Mouse (Mus musculus): Measurements from ENCODE around the gene Fcrl6. TPM values are rescaled to one million over a fixed set of nuclear protein-coding genes. Genes with fewer than 3 reads are reported as not detected.
A peak's percentile ranks its signal among the peaks of the same experiment; 100 is the strongest.

The Fcrl6 gene
- polyA plus RNA-seq (2015; fragmentation: Nextera tagmentation; extraction: Ambion mirVana), result not detected in 2 replicates

- Histone ChIP-seq H3K4me3 (replicated peaks; ENCODE audit: low read depth, low read length) (no peak within 1 kb of the TSS), H3K9ac (ENCODE audit: low read depth, low read length) (no peak within 1 kb of the TSS), H3K27me3 (ENCODE audit: insufficient read depth, low read length) (no peaks in the 10 kb centered on the region), H3K4me1 (replicated peaks; ENCODE audit: insufficient read depth, low read length) (no peaks in the 10 kb centered on the region), H3K9me3 (replicated peaks; ENCODE audit: low read length) (no peaks in the 10 kb centered on the region), H3K4me2 (ENCODE audit: low read length) (no peak within 1 kb of the TSS), H3K36me3 (ENCODE audit: insufficient read depth, low read length) (no peaks in the 10 kb centered on the region), H3K27ac (no peak within 1 kb of the TSS)
- WGBS, result 62% methylated on average over 1 of the region's 1 CpGs
- DNase-seq (ENCODE audit: low spot score) (no peak), ATAC-seq (replicated peaks; ENCODE audit: low FRiP score, low read depth) (no peak)
- TF ChIP-seq CTCF (IDR thresholded peaks at IDR 0.05; ENCODE audit: low read depth), result no peak
Measured at GRCm38 (mm10) chr1:172602326-172602725, at the start of gene Fcrl6. Gene Fcrl6, minus strand, starts transcription at chr1:172602551.

- DNase-seq (ENCODE audit: low spot score) (no peak), ATAC-seq (replicated peaks; ENCODE audit: low FRiP score, low read depth) (peak; percentile 31; the same call in 1 of the 2 replicates)
- Histone ChIP-seq H3K4me3 (replicated peaks; ENCODE audit: low read depth, low read length) (no peak overlapping the region), H3K9me3 (replicated peaks; ENCODE audit: low read length) (no peaks in the 10 kb centered on the region), H3K36me3 (ENCODE audit: insufficient read depth, low read length) (no peaks in the 10 kb centered on the region), H3K4me1 (replicated peaks; ENCODE audit: insufficient read depth, low read length) (peaks cover 3% of the 10 kb centered on the region; the same call in 1 of the 2 replicates), H3K27me3 (ENCODE audit: insufficient read depth, low read length) (no peaks in the 10 kb centered on the region), H3K4me2 (ENCODE audit: low read length) (no peak overlapping the region), H3K27ac (no peak overlapping the region), H3K9ac (ENCODE audit: low read depth, low read length) (no peak overlapping the region)
- WGBS, result 36% methylated on average over 10 of the region's 10 CpGs
- TF ChIP-seq CTCF (IDR thresholded peaks at IDR 0.05; ENCODE audit: low read depth), result no peak
Measured at GRCm38 (mm10) chr1:172651288-172651987, 49.1 kb upstream of the Fcrl6 start.

- H3K27me3 ChIP-seq (ENCODE audit: insufficient read depth, low read length), result no peaks in the 10 kb centered on the region
- H3K9ac ChIP-seq (ENCODE audit: low read depth, low read length), result no peak overlapping the region
- no peak overlapping the region for H3K4me2 ChIP-seq (ENCODE audit: low read length)
- peaks cover 3% of the 10 kb centered on the region; the same call in 1 of the 2 replicates for H3K4me1 ChIP-seq (replicated peaks; ENCODE audit: insufficient read depth, low read length)
- H3K36me3 ChIP-seq (ENCODE audit: insufficient read depth, low read length), result no peaks in the 10 kb centered on the region
- ATAC-seq (replicated peaks; ENCODE audit: low FRiP score, low read depth) (no peak), DNase-seq (ENCODE audit: low spot score) (no peak)
- 56% methylated on average over 8 of the region's 8 CpGs for WGBS
- H3K9me3 ChIP-seq (replicated peaks; ENCODE audit: low read length), result no peaks in the 10 kb centered on the region
- H3K27ac ChIP-seq, result no peak overlapping the region
- no peak overlapping the region for H3K4me3 ChIP-seq (replicated peaks; ENCODE audit: low read depth, low read length)
- peak; percentile 63; the same call in 1 of the 2 replicates for TF ChIP-seq CTCF (IDR thresholded peaks at IDR 0.05; ENCODE audit: low read depth)
Measured at GRCm38 (mm10) chr1:172650519-172651287, 48.4 kb upstream of the Fcrl6 start.

GRCm38 (mm10) chr1:172649396-172649795 lies 47.0 kb upstream of the Fcrl6 start:
- Histone ChIP-seq H3K9ac (ENCODE audit: low read depth, low read length) (no peak overlapping the region), H3K27me3 (ENCODE audit: insufficient read depth, low read length) (no peaks in the 10 kb centered on the region), H3K36me3 (ENCODE audit: insufficient read depth, low read length) (no peaks in the 10 kb centered on the region), H3K4me2 (ENCODE audit: low read length) (no peak overlapping the region), H3K4me3 (replicated peaks; ENCODE audit: low read depth, low read length) (no peak overlapping the region), H3K4me1 (replicated peaks; ENCODE audit: insufficient read depth, low read length) (peaks cover 3% of the 10 kb centered on the region; the same call in 1 of the 2 replicates), H3K27ac (no peak overlapping the region), H3K9me3 (replicated peaks; ENCODE audit: low read length) (no peaks in the 10 kb centered on the region)
- DNase-seq (ENCODE audit: low spot score) (no peak), ATAC-seq (replicated peaks; ENCODE audit: low FRiP score, low read depth) (no peak)
- no peak for TF ChIP-seq CTCF (IDR thresholded peaks at IDR 0.05; ENCODE audit: low read depth)
- WGBS, result 74% methylated on average over 9 of the region's 9 CpGs

GRCm38 (mm10) chr1:172647236-172647635 lies 44.9 kb upstream of the Fcrl6 start:
- Histone ChIP-seq H3K4me2 (ENCODE audit: low read length) (no peak overlapping the region), H3K4me1 (replicated peaks; ENCODE audit: insufficient read depth, low read length) (peaks cover under 1% of the 10 kb centered on the region; the same call in 1 of the 2 replicates), H3K9ac (ENCODE audit: low read depth, low read length) (no peak overlapping the region), H3K27me3 (ENCODE audit: insufficient read depth, low read length) (no peaks in the 10 kb centered on the region), H3K4me3 (replicated peaks; ENCODE audit: low read depth, low read length) (no peak overlapping the region), H3K27ac (no peak overlapping the region), H3K36me3 (ENCODE audit: insufficient read depth, low read length) (no peaks in the 10 kb centered on the region), H3K9me3 (replicated peaks; ENCODE audit: low read length) (no peaks in the 10 kb centered on the region)
- TF ChIP-seq CTCF (IDR thresholded peaks at IDR 0.05; ENCODE audit: low read depth), result no peak
- no peak for ATAC-seq (replicated peaks; ENCODE audit: low FRiP score, low read depth)
- peak; percentile 50 for DNase-seq (ENCODE audit: low spot score)
- WGBS, result 17% methylated on average over 4 of the region's 4 CpGs

- WGBS, result 47% methylated on average over 2 of the region's 2 CpGs
- no peaks in the 10 kb centered on the region for H3K36me3 ChIP-seq (ENCODE audit: insufficient read depth, low read length)
- TF ChIP-seq CTCF (IDR thresholded peaks at IDR 0.05; ENCODE audit: low read depth), result no peak
- H3K27me3 ChIP-seq (ENCODE audit: insufficient read depth, low read length), result no peaks in the 10 kb centered on the region
- H3K9me3 ChIP-seq (replicated peaks; ENCODE audit: low read length), result no peaks in the 10 kb centered on the region
- no peak overlapping the region for H3K9ac ChIP-seq (ENCODE audit: low read depth, low read length)
- H3K4me3 ChIP-seq (replicated peaks; ENCODE audit: low read depth, low read length), result no peak overlapping the region
- ATAC-seq (replicated peaks; ENCODE audit: low FRiP score, low read depth), result no peak
- H3K27ac ChIP-seq, result no peak overlapping the region
- H3K4me2 ChIP-seq (ENCODE audit: low read length), result no peak overlapping the region
- no peak for DNase-seq (ENCODE audit: low spot score)
- H3K4me1 ChIP-seq (replicated peaks; ENCODE audit: insufficient read depth, low read length), result peaks cover 8% of the 10 kb centered on the region; the same call in 1 of the 2 replicates
Measured at GRCm38 (mm10) chr1:172638781-172639180, 36.4 kb upstream of the Fcrl6 start.
